Mouse (Mus musculus) cerebellum, adult 2 months (tissue): ENCODE data around the gene Cfap44.

ENCODE experiments used
- CTCF ChIP-seq: fragments of 200-500 bp; IDR thresholded peaks from 2 replicates; pipeline ENCODE4 v1.5.1; 2011; ENCODE audit warnings: low read depth, mild to moderate bottlenecking, control low read depth, low read length, moderate library complexity, borderline replicate concordance; ENCODE audit not compliant: insufficient read depth
- POLR2A ChIP-seq: fragments of 200-500 bp; IDR thresholded peaks from 2 replicates; pipeline ENCODE4 v1.6.1; 2011; ENCODE audit warnings: low read length, control low read depth, borderline replicate concordance; ENCODE audit not compliant: insufficient read depth

DNA sequence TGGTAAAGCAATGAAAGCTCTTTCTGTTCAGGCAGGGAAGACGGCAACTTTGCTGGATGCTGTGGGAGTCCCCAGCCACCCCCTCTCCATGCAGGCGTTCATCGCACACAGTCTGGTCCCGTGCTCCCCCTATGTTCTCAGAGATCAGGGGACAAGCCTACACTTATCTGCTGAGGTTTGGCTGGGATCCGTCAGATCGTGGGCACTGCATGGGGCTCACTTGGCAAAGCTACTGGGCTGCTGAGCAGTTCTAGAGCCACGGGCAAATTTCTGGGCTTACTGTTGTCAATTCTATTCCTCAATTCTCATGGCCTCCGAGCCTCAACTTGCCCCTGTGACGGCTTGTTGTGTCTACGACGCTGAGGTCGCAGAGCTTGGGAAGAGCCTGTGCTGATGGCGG, 114.2 kb downstream of the Cfap44 start:
- TF ChIP-seq CTCF, result no peak
- no peak for TF ChIP-seq POLR2A
